Mouse (Mus musculus) embryo, embryonic 9.5 days (tissue): ENCODE measurements at regions not wholly inside any gene's neighbourhood (a gene's known extent, or its start where the extent isn't known, plus 50 kb on each side); places are given as distances from the start of the nearest gene placed in this dataset.

Source experiments
- DNase-seq: peaks from one replicate; pipeline ENCODE4 v3.0.0-alpha.2; 2017; ENCODE audit errors: extremely low spot score

DNA sequence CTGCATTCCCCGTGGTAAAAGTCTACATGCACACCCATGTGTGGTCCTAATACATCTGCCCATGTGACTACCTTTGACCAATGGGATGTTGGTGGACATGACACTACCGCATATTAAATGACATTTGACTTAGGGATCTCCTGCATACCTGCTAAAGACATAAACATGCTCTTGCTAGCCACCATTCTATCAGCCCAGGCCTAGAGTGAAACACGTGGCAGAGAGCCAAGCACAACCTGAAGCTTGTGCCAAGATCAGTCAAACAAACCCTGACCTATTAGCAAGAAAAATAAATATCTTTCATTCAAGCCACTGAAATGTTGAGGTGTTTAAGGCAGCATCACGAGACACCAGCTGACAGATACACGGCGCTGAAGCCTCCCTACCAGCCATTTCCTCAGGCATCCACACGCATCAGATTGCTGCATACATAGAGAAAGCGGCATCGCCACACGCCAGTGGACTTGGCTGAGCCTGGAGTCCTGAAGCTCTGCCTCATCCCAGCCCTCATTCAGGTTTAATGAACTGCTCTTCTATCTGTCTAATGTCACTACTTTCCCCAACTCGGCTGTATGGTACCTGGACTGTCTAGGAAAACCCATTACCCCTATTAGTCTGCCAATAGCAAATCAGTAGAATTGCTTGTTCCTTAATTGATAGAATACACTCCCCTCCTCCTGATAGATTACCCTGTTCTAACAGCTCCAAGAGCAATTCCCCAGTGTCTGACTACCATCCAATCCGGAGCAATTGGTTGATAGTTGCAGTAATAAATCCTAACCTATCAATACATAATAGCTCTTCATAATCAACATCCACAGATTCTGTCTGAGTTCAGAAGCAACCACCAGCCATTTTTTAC, 242.8 kb upstream of the Rsrc1 start:
- no peak for DNase-seq

DNA sequence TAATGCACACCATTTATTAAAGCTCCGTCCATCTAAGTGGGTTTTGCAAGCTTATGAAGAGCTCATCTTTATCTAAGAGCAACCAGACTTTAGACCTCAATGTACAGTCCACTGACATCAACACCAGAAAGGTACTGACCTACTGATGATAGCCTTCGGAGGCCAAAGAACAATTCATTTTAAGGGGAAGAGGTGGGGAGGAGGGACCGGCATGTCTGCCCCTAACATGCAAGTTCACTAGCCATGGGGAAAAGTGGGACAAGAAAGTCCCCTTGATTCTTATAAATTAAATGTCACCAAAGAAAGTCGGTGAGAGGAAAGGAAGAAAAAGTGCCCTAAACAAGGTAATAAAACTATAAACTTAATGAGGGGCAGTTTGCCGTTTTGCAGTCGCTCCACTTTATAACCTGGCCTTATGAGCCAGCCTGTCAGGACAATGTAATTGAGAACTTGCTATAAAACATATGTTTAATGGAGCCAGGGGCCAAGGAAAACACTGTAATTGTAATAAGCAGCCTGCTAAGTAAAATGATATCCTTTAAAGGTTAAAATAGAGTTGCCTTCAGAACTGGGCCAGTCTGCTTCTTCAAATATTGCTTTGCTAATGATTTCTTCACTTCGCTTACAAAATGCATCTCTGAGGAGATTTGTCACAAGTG, 241.7 kb upstream of the Rsrc1 start:
- no peak for DNase-seq

DNA sequence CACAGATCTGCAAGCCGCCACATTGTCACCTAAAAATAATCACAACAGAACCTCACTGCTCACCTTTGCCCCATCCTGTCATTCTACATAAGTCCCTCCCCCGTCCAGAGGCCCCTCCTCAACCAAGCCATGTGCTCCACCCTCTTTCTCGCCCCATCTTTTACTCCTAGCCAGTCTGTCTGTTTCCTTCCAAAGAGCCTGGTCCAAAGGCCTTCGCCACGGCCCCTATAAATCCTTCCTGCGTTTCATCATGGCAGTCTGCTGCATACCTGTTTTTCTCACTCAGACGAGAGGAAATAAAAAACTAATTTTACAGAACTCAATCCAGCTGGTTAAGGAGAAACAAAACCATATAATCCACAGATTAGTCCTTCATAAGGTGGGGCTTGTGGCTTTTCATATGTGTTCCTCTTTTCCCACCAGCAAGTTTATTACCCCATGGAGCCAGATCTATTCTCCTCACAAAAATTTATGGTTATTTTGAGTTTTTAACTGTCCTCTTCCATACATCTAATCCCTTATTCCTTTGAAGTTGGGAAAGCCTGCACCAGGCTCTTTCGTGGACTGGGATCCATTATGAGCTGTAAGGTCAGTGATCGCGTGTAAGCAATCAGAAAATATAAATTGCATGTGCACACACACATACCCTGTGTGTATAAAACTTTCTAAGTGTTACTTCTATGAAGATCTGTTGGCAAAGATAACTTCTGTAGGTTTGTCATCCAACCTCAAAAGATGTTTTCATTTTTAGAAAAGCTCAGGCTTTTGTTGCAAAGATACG, 236.9 kb upstream of the Rsrc1 start:
- no peak for DNase-seq

DNA sequence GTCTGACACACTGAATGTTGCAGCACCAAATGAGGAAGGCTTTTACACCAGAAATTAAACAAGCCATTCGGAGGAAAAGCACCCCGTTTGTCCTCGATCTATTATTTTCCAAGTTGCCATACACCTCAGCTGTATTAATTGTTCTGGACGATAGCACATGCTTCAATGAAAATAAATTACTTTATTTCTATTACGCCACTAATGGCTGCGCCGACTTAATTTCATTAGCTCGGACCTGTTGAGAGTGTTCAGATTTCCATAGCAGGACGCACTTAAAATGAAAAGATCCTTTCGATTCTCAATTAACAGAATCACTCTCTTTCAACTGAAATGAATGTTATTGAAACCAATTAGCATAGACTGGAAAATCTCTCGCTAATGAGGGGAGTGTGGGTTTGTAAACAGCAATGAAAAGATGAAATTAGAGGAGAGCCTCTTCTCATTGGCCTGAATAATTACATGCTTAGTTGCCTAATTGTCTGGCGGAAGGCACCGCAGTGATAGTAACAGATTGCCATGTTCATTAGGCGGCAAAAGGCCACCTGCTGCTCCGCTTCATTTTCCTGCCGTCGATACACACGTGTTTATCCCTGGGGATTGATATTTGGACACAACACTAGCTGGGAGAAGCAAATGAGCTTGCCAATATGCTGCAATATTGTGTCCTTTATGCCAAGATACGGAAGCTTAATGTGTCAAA, 234.7 kb upstream of the Rsrc1 start:
- DNase-seq, result no peak

DNA sequence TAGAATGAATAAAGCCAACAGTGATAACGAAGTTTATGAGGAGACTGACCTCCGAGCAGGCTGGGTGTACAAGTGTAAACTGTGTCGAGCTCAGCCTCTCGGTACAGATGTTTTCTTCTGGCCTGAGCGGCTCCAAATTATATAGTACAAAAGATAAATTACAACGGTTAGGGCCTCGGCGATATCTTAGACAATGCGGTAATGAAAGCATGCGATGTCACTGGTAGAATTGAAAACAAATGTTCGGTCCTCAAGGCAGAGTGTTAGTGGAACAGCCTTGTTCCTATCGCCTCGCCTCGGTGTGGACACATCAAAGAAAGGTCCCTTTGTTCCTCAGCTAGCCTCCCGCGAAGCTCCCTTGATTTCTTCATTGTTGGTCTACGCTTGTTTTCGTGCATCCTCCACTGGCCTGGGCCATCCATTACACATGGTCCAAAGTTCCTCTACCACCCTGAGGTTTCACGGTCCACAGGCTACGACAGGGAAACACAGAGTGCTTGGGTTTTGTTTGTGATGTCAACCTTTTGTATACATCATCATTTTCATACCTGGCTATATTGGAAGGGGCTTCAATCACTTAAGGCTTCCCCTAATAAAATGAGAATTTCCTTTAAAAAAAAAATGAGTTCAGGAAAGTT, 234.0 kb upstream of the Rsrc1 start:
- no peak for DNase-seq

GRCm38 (mm10) chr3:66758141-66758540, 223.0 kb upstream of the Rsrc1 start:
- DNase-seq, result no peak

- no peak for DNase-seq
Observed at GRCm38 (mm10) chr3:66759841-66760240, 221.3 kb upstream of the Rsrc1 start.

GRCm38 (mm10) chr3:66762446-66762845, 218.7 kb upstream of the Rsrc1 start:
- DNase-seq, result no peak

DNA sequence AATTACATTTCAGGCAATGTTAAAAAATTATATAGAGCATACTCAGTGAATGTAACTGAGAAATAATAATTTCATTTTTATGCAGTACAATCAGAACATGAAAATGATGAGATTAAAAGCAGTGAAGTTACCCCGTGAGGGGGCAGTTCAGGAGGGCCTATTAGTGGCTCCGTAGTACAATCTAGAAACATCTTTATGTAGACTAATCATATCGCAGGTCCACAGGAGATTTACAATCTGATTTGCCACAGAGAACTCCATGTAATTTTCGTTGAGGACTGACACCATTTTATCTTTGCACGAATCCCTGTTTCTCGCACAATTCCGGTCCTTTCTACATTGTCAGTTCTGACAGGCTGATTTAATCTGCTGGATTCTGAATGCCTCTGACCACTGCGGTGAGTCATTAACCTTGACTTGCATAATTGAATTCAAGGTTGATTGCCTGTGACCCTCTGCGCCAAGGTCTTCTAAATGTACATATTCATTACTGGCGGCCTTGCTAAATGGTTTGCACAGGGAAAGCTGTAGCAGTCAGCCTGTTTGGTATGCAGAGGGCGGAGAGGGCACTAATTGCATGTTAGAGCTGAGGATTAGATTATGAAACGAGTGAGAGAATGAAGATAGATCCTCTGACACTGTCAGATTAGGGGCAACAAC, 183.7 kb upstream of the Rsrc1 start:
- no peak for DNase-seq

GRCm38 (mm10) chr3:66798292-66798691, 182.9 kb upstream of the Rsrc1 start:
- no peak for DNase-seq

- no peak for DNase-seq
Observed at GRCm38 (mm10) chr3:66802538-66802937, 178.7 kb upstream of the Rsrc1 start.

DNA sequence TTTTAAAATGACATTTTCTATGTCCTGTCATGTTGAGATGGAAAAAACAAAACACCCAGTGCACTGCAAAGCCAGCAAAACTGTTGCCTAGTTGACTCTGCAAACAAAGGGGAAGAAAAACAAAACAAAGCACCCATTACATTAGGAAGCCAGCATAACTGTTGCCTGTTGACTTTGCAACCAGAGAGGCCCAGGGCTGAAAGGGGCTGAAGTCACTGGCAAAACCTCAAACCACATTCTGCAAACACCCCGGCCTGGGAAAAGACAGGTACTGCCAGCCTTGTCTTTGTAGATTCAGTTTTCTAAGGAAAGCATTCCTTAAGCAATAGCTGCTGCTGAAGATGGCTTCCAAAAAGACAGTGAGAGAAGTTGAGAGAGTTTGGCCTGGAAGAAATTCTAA, 175.0 kb upstream of the Rsrc1 start:
- no peak for DNase-seq

DNA sequence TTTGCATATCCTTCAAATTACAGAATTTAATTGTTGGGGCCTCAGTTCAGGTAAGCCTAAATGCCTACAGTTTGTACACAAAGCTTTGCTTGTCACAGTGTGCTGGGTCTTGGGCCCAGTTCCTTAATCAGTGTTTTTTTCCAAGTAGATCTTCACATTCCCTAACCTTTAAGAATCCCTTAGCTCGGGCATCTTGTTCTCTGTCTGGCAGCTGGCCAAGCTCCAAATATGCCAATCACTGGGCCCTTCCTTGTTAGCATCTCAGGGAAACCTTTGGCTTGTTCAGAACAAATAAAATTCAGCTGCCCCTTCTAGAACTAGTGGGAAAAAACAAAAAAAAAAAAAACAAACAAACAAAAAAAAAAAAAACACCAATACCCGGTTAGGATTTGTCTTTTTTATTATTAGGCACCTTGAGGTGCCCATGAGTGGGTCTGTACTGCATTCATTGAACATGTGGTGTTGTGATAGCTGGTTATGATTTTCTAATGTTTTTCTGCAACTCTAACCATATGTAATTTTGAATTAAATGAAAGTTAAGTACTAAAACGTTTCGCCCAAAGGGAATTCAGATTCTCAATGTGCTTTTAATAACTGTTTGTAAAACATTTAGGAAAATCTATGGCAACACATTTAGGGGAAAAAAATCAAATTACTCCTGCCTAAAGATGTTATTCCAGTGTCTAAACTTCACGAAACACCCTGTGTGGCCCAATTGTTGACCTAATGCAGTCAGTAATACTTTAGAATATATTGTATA, 168.3 kb upstream of the Rsrc1 start:
- no peak for DNase-seq

DNA sequence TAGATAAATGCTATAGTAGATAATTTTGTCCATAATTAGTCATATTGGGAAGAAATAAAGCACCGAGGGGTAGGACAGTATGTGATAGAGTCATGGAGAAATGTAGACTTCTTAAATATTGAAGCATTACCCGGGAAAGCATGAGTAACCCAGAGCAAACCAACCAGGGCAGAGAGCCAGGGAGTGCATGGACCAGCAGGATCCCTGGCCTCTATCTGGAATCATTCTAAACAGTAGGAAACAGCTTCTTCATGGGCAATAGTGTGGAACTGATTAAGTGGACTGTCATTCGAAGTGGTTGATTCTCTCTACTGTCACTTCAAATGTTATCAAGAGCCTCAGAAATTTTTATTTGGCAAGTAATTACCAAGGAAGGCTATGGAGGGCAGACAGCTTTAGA, 155.4 kb upstream of the Rsrc1 start:
- DNase-seq, result no peak
